ENCODE assay signal across 16 mouse cellular contexts in the genomic region with DNA sequence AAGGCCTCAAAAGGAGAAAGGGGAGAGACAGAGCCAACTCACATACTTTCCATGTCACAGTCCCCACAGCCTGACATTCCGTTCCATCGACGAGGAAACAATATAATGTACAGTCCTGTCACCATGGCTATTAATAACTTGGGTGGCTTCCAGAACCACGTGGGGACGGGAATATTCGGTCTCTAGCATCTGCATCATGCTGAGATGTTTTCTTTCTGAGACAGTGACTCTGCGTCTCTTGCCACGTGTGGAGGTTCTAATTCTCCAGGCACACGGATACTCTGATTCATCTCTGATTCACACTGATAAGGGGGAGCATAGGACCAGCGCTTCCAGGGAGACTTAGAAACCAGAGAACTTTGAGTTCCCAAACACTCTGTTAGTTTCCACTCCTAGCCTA.
A peak's percentile ranks its signal among the peaks of the same experiment; 100 is the strongest.
DNase-seq lines count a peak whose midpoint lies in the region; ATAC-seq and TF ChIP-seq lines count a peak whose summit lies in the region.
"Had no signal": no experiment of that assay in that cellular context is flagged by ENCODE, and none has a peak within 500 bp of the region (broad histone marks: within the 10 kb centered on the region; RNA-seq: fewer than 3 reads in every experiment).

No protein-coding gene starts in this region.

- no peaks in the 10 kb centered on the region for H3K27me3 ChIP-seq in heart, embryonic 13.5 days (replicated peaks)
- no peaks in the 10 kb centered on the region for H3K27me3 ChIP-seq in heart, embryonic 11.5 days (ENCODE audit: control insufficient read depth, insufficient read depth, low read length)
- no peaks in the 10 kb centered on the region for H3K27me3 ChIP-seq in myocyte (ENCODE audit: control insufficient read depth, insufficient read depth, insufficient read length)

- TF ChIP-seq POLR2A in myocyte (IDR thresholded peaks at IDR 0.05; ENCODE audit: insufficient read length, low read depth) = no peak

- H3K4me3 ChIP-seq in heart, embryonic 13.5 days = no peak overlapping the region
- H3K4me3 ChIP-seq in heart, embryonic 11.5 days (ENCODE audit: low read depth, low read length) = no peak overlapping the region
- no peak overlapping the region for H3K4me3 ChIP-seq in myocyte
- H3K4me3 ChIP-seq: erythroblast, embryonic 14.5 days; liver, embryonic 12.5 days; midbrain, embryonic 13.5 days had no signal

- no peak overlapping the region for H3K9ac ChIP-seq in heart, embryonic 13.5 days
- H3K9ac ChIP-seq in heart, embryonic 11.5 days (ENCODE audit: low read depth, low read length) = no peak overlapping the region
- H3K9ac ChIP-seq: forebrain, postnatal 0 days; liver, embryonic 12.5 days; midbrain, embryonic 13.5 days had no signal

- H3K4me1 ChIP-seq in heart, embryonic 13.5 days = peaks cover 52% of the 10 kb centered on the region
- peaks cover 39% of the 10 kb centered on the region for H3K4me1 ChIP-seq in heart, embryonic 11.5 days (ENCODE audit: control insufficient read depth, insufficient read depth, low read length)

- 28% methylated on average over 10 of the region's 10 CpGs for WGBS in heart, embryonic 13.5 days
- 42% methylated on average over 10 of the region's 10 CpGs for WGBS in heart, embryonic 11.5 days (ENCODE audit: insufficient replicate concordance)

- H3K9me3 ChIP-seq in heart, embryonic 13.5 days = no peaks in the 10 kb centered on the region
- H3K9me3 ChIP-seq in heart, embryonic 11.5 days (replicated peaks; ENCODE audit: control insufficient read depth, low read length) = no peaks in the 10 kb centered on the region
- H3K9me3 ChIP-seq: liver, embryonic 12.5 days; midbrain, embryonic 13.5 days had no signal

- H3K36me3 ChIP-seq in heart, embryonic 13.5 days = no peaks in the 10 kb centered on the region
- no peaks in the 10 kb centered on the region for H3K36me3 ChIP-seq in heart, embryonic 11.5 days (ENCODE audit: control insufficient read depth, insufficient read depth, low read length)
- no peaks in the 10 kb centered on the region for H3K36me3 ChIP-seq in myocyte (ENCODE audit: control insufficient read depth, insufficient read depth)
- H3K36me3 ChIP-seq: liver, embryonic 12.5 days; midbrain, embryonic 13.5 days had no signal

- no peak overlapping the region for H3ac ChIP-seq in myocyte (ENCODE audit: control insufficient read depth, insufficient read length)

- H3K27ac ChIP-seq in heart, embryonic 13.5 days (replicated peaks) = peak overlapping the region; percentile 65
- no peak overlapping the region for H3K27ac ChIP-seq in heart, embryonic 11.5 days (ENCODE audit: low read depth, low read length)
- H3K27ac ChIP-seq: liver, embryonic 12.5 days; midbrain, embryonic 13.5 days had no signal

- DNase-seq in adrenal gland, adult (ENCODE audit: inconsistent age in 2 of 2, low spot score in 1 of 2) = peak; percentile 45 to 54
- DNase-seq in adrenal gland, adult 18-20 months (ENCODE audit: low spot score in 2 of 2) = no peak
- DNase-seq in right cerebral cortex, adult 18-20 months = peak; percentile 5
- no peak for DNase-seq in right cerebral cortex, postnatal 25 days
- DNase-seq in kidney, postnatal 10 days = no peak
- DNase-seq: cerebellum, adult 2 months; embryo, embryonic 11 days; forebrain, postnatal 0 days; kidney, adult 9 months; thymus, postnatal 4 days had no signal

- no peak for ATAC-seq in heart, embryonic 13.5 days (ENCODE audit: extremely low read depth, insufficient number of reproducible peaks, low FRiP score, low TSS enrichment)
- no peak for ATAC-seq in heart, embryonic 11.5 days (replicated peaks; ENCODE audit: insufficient number of reproducible peaks, low FRiP score, low TSS enrichment)
- ATAC-seq: forebrain, postnatal 0 days; liver, embryonic 12.5 days; midbrain, embryonic 13.5 days had no signal

- H3K4me2 ChIP-seq in heart, embryonic 13.5 days = no peak overlapping the region
- H3K4me2 ChIP-seq in heart, embryonic 11.5 days = no peak overlapping the region
- H3K4me2 ChIP-seq in myocyte (ENCODE audit: low read depth) = peak overlapping the region; percentile 35
- H3K4me2 ChIP-seq: liver, embryonic 12.5 days; midbrain, embryonic 13.5 days had no signal

- H3K79me2 ChIP-seq in myocyte (ENCODE audit: control insufficient read depth, insufficient read depth) = no peaks in the 10 kb centered on the region

TF ChIP-seq in myocyte, 11 proteins besides CTCF, POLR2A, EP300 and RAD21:
- TF ChIP-seq USF1 (IDR thresholded peaks at IDR 0.05; ENCODE audit: low read depth) (peak; percentile 61), MAX (IDR thresholded peaks at IDR 0.05; ENCODE audit: low read depth) (no peak)
TF ChIP-seq in myocyte: peak in this region for 1.

Comparison
In these comparisons a context has a peak if more than half of its experiments do, and no peak if none do; other contexts are left out.
1. DNase-seq: peak in adrenal gland, adult (2 of 2) and right cerebral cortex, adult 18-20 months (single experiment); none in adrenal gland, adult 18-20 months (0 of 2), right cerebral cortex, postnatal 25 days (single experiment) and kidney, postnatal 10 days (single experiment).